Mouse (Mus musculus): Measurements from ENCODE around the gene Bpifb9b.
"Not testable (repeated sequence)": the region's sequence is repeated elsewhere in the genome, so short reads cannot be mapped to it uniquely, and the experiment has no call there.

GRCm38 (mm10) chr2:154291866-154292265 is 15.2 kb upstream of the Bpifb9b start:
- TF ChIP-seq CTCF, EP300 (IDR thresholded peaks at IDR 0.05; ENCODE audit: low read depth): not testable (repeated sequence)
